Mouse (Mus musculus) forebrain, embryonic 12.5 days (tissue): Measurements from ENCODE around the gene Haao. TPM values are rescaled to one million over a fixed set of nuclear protein-coding genes. Genes with fewer than 3 reads are reported as not detected.

Experiments used
- ATAC-seq: fragments of 200-750 bp; cut with Nextera tagmentation; 2 replicates; pipeline ENCODE4 v1.8.0; 2017; ENCODE audit warnings: moderate TSS enrichment; ENCODE audit not compliant: low FRiP score
- H3K27ac ChIP-seq: fragments of 300-500 bp; sonication (generic); 2 replicates; pipeline ENCODE4 v1.5.1; 2016; ENCODE audit warnings: mild to moderate bottlenecking
- H3K27me3 ChIP-seq: fragments of 300-500 bp; sonication (generic); 2 replicates; pipeline ENCODE4 v1.6.1; 2016; ENCODE audit warnings: mild to moderate bottlenecking
- H3K36me3 ChIP-seq: fragments of 300-500 bp; sonication (generic); replicated peaks from 2 replicates; pipeline ENCODE4 v1.6.1; 2016; ENCODE audit warnings: mild to moderate bottlenecking
- H3K4me1 ChIP-seq: fragments of 300-500 bp; sonication (generic); 2 replicates; pipeline ENCODE4 v1.6.1; 2016
- H3K4me2 ChIP-seq: fragments of 300-500 bp; sonication (generic); 2 replicates; pipeline ENCODE4 v1.6.1; 2016; ENCODE audit warnings: mild to moderate bottlenecking, moderate library complexity
- H3K4me3 ChIP-seq: fragments of 300-500 bp; sonication (generic); replicated peaks from 2 replicates; pipeline ENCODE4 v1.5.1; 2016; ENCODE audit warnings: mild to moderate bottlenecking
- H3K9ac ChIP-seq: fragments of 300-500 bp; sonication (generic); 2 replicates; pipeline ENCODE4 v1.6.1; 2016; ENCODE audit warnings: mild to moderate bottlenecking
- H3K9me3 ChIP-seq: fragments of 300-500 bp; sonication (generic); 2 replicates; pipeline ENCODE4 v1.6.1; 2016
- WGBS: fragments of 180-500 bp; shearing (Covaris S2); methylation state at CpG from one replicate; pipeline ENCODE4 v1.1.7; 2016; 5-methylcytosine and 5-hydroxymethylcytosine counted together
- polyA plus RNA-seq: library from polyadenylated mRNA; unstranded; fragments of >200 nt; fragmentation: Nextera tagmentation; extraction: Ambion mirVana; gene quantifications from 2 replicates; pipeline ENCODE4 v1.2.1, GENCODE M21; 2016

Haao gene
- polyA plus RNA-seq, 1 experiment from 2014 or later = not detected

GRCm38 (mm10) chr17:83829356-83829755 lies 18.4 kb downstream of the Haao start:
- Histone ChIP-seq H3K27me3 (no peaks in the 10 kb centered on the region), H3K9me3 (no peaks in the 10 kb centered on the region), H3K4me3 (no peak overlapping the region), H3K36me3 (no peaks in the 10 kb centered on the region), H3K4me1 (0 out of 2 replicates have a peak, but pooled peaks cover 5% of the 10 kb centered on the region), H3K9ac (no peak overlapping the region), H3K27ac (no peak overlapping the region), H3K4me2 (no peak overlapping the region)
- no peak for ATAC-seq
- 81% methylated on average over 3 of the region's 3 CpGs for WGBS

GRCm38 (mm10) chr17:83823835-83824234 lies 23.9 kb downstream of the Haao start:
- H3K36me3 ChIP-seq = no peaks in the 10 kb centered on the region
- 0 out of 2 replicates have a peak, but pooled peaks cover 3% of the 10 kb centered on the region for H3K4me1 ChIP-seq
- H3K27ac ChIP-seq = no peak overlapping the region
- no peak overlapping the region for H3K4me3 ChIP-seq
- WGBS = 88% methylated on average over 7 of the region's 7 CpGs
- no peaks in the 10 kb centered on the region for H3K27me3 ChIP-seq
- H3K9me3 ChIP-seq = no peaks in the 10 kb centered on the region
- H3K4me2 ChIP-seq = no peak overlapping the region
- no peak overlapping the region for H3K9ac ChIP-seq
- no peak for ATAC-seq

GRCm38 (mm10) chr17:83821876-83822275 lies 25.9 kb downstream of the Haao start:
- H3K27ac ChIP-seq = no peak overlapping the region
- no peak overlapping the region for H3K4me2 ChIP-seq
- ATAC-seq = no peak
- H3K9ac ChIP-seq = no peak overlapping the region
- no peaks in the 10 kb centered on the region for H3K36me3 ChIP-seq
- H3K4me3 ChIP-seq = no peak overlapping the region
- 91% methylated on average over 3 of the region's 3 CpGs for WGBS
- no peaks in the 10 kb centered on the region for H3K9me3 ChIP-seq
- H3K27me3 ChIP-seq = no peaks in the 10 kb centered on the region
- no peaks in the 10 kb centered on the region for H3K4me1 ChIP-seq

GRCm38 (mm10) chr17:83820701-83821100 lies 27.1 kb downstream of the Haao start:
- H3K9me3 ChIP-seq = no peaks in the 10 kb centered on the region
- H3K27me3 ChIP-seq = no peaks in the 10 kb centered on the region
- H3K4me3 ChIP-seq = no peak overlapping the region
- 82% methylated on average over 5 of the region's 5 CpGs for WGBS
- H3K4me2 ChIP-seq = no peak overlapping the region
- H3K9ac ChIP-seq = no peak overlapping the region
- H3K27ac ChIP-seq = no peak overlapping the region
- H3K36me3 ChIP-seq = no peaks in the 10 kb centered on the region
- no peaks in the 10 kb centered on the region for H3K4me1 ChIP-seq
- no peak for ATAC-seq

DNA sequence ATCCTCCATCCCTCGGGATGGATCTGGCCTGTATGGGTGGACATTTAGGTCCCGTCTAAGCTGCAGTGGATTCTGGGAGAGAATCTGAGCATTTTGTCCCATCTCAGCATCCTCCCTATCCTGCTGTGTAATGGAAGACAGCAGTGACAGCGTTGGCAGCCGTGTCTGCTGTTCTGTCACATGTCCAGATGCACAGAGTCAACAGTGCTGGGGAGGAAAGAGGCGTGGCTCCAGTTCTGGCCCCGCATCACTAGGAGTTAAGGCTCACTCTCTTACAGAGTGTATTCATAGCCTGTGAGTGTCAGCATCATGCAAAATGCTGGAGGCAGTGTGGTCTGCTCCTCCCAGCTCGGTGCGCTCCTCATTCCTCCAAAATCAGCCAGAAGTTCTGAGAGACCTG lies 28.3 kb downstream of the Haao start:
- no peak for ATAC-seq
- H3K9me3 ChIP-seq = no peaks in the 10 kb centered on the region
- H3K36me3 ChIP-seq = no peaks in the 10 kb centered on the region
- no peak overlapping the region for H3K4me2 ChIP-seq
- no peaks in the 10 kb centered on the region for H3K4me1 ChIP-seq
- no peak overlapping the region for H3K9ac ChIP-seq
- H3K27ac ChIP-seq = no peak overlapping the region
- H3K4me3 ChIP-seq = no peak overlapping the region
- 78% methylated on average over 8 of the region's 8 CpGs for WGBS
- H3K27me3 ChIP-seq = no peaks in the 10 kb centered on the region

- Histone ChIP-seq H3K27me3 (no peaks in the 10 kb centered on the region), H3K4me3 (no peak overlapping the region), H3K9me3 (no peaks in the 10 kb centered on the region), H3K4me2 (no peak overlapping the region), H3K4me1 (no peaks in the 10 kb centered on the region), H3K27ac (no peak overlapping the region), H3K9ac (no peak overlapping the region), H3K36me3 (no peaks in the 10 kb centered on the region)
- ATAC-seq = no peak
- WGBS = 93% methylated on average over 7 of the region's 7 CpGs
These were observed 30.8 kb downstream of the Haao start for GRCm38 (mm10) chr17:83816996-83817395.

- H3K36me3 ChIP-seq = no peaks in the 10 kb centered on the region
- H3K9ac ChIP-seq = no peak overlapping the region
- 92% methylated on average over 4 of the region's 4 CpGs for WGBS
- H3K27me3 ChIP-seq = no peaks in the 10 kb centered on the region
- H3K27ac ChIP-seq = no peak overlapping the region
- no peaks in the 10 kb centered on the region for H3K4me1 ChIP-seq
- no peak overlapping the region for H3K4me2 ChIP-seq
- no peaks in the 10 kb centered on the region for H3K9me3 ChIP-seq
- ATAC-seq = no peak
- H3K4me3 ChIP-seq = no peak overlapping the region
These were observed 34.7 kb downstream of the Haao start for GRCm38 (mm10) chr17:83813050-83813449.

- Histone ChIP-seq H3K4me2 (no peak overlapping the region), H3K27ac (no peak overlapping the region), H3K36me3 (no peaks in the 10 kb centered on the region), H3K4me3 (no peak overlapping the region), H3K9me3 (no peaks in the 10 kb centered on the region), H3K4me1 (no peaks in the 10 kb centered on the region), H3K27me3 (no peaks in the 10 kb centered on the region), H3K9ac (no peak overlapping the region)
- WGBS = 94% methylated on average over 17 of the region's 17 CpGs
- ATAC-seq = no peak
These were observed 35.4 kb downstream of the Haao start for GRCm38 (mm10) chr17:83812200-83812944.

- Histone ChIP-seq H3K4me1 (no peaks in the 10 kb centered on the region), H3K9me3 (no peaks in the 10 kb centered on the region), H3K27me3 (no peaks in the 10 kb centered on the region), H3K27ac (no peak overlapping the region), H3K4me2 (no peak overlapping the region), H3K9ac (no peak overlapping the region), H3K36me3 (no peaks in the 10 kb centered on the region), H3K4me3 (no peak overlapping the region)
- no peak for ATAC-seq
- WGBS = 95% methylated on average over 5 of the region's 5 CpGs
These were observed 37.5 kb downstream of the Haao start for GRCm38 (mm10) chr17:83810285-83810684.

DNA sequence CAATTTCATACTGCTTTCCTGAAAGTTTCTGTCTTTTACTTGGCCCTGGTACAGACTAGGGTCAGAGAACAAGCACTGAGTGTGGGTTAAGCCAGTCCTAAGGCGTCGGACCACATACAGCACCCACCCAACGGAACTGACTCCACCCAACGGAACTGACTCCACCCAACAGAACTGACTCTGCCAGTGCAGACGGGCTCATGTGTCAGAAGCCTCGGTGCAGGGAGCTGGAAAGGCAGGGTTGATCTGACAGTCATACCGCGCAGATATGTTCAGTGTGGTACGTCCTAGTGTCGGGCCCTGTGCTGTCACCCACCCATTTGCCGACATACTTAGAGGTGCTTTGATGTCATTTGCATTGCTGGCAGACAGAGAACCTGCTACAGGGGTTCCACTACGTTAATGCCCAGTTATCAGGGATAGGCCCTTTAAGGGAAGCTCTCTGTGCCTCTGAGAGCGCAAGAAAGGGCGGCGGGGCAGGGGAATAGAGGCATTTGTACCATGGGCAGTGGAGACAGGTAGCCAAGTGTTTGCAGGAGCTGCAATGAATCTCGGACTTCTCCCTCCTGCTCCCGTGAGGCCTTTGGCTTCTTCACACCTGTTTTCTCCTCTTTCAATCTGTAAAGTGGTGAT lies 38.5 kb downstream of the Haao start:
- H3K4me3 ChIP-seq = no peak overlapping the region
- H3K27me3 ChIP-seq = no peaks in the 10 kb centered on the region
- no peak overlapping the region for H3K27ac ChIP-seq
- no peak overlapping the region for H3K4me2 ChIP-seq
- 91% methylated on average over 17 of the region's 17 CpGs for WGBS
- no peaks in the 10 kb centered on the region for H3K9me3 ChIP-seq
- H3K9ac ChIP-seq = no peak overlapping the region
- no peak for ATAC-seq
- 0 out of 2 replicates have a peak, but pooled peaks cover 1% of the 10 kb centered on the region for H3K4me1 ChIP-seq
- H3K36me3 ChIP-seq = no peaks in the 10 kb centered on the region

GRCm38 (mm10) chr17:83808476-83809098 lies 39.2 kb downstream of the Haao start:
- Histone ChIP-seq H3K27me3 (no peaks in the 10 kb centered on the region), H3K4me1 (0 out of 2 replicates have a peak, but pooled peaks cover 9% of the 10 kb centered on the region), H3K4me3 (no peak overlapping the region), H3K9ac (no peak overlapping the region), H3K36me3 (no peaks in the 10 kb centered on the region), H3K27ac (no peak overlapping the region), H3K9me3 (no peaks in the 10 kb centered on the region), H3K4me2 (no peak overlapping the region)
- no peak for ATAC-seq
- WGBS = 90% methylated on average over 12 of the region's 12 CpGs

GRCm38 (mm10) chr17:83807778-83808398 lies 39.9 kb downstream of the Haao start:
- Histone ChIP-seq H3K27ac (no peak overlapping the region), H3K9ac (no peak overlapping the region), H3K4me3 (no peak overlapping the region), H3K4me2 (no peak overlapping the region), H3K4me1 (0 out of 2 replicates have a peak, but pooled peaks cover 10% of the 10 kb centered on the region), H3K9me3 (no peaks in the 10 kb centered on the region), H3K27me3 (no peaks in the 10 kb centered on the region), H3K36me3 (no peaks in the 10 kb centered on the region)
- 75% methylated on average over 11 of the region's 11 CpGs for WGBS
- no peak for ATAC-seq
